Mouse (Mus musculus): ENCODE data around the gene Syt14. TPM values are rescaled to one million over a fixed set of nuclear protein-coding genes. Genes with fewer than 3 reads are reported as not detected.

The Syt14 gene
- polyA plus RNA-seq, 2 experiments = 4.7 to 4.8 TPM

DNA sequence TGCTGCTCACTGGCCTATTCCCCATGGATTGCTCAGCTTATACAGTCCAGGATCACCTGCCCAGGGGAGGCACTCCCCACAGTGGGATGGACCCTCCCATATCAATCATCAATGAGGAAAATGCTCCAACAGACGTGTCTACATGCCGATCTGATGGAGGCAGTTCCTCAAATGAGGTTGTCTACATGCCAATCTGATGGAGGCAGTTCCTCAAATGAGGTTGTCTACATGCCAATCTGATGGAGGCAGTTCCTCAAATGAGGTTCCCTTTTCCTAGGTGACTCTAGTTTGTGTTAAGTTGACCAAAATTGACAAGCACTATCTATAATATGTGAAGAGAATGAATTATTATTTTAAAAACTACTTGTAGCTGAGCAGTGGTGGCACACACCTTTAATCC is 24.6 kb upstream of the Syt14 start:
- no peak for DNase-seq (ENCODE audit: low read depth in 3 of 3, low spot score in 3 of 3)

GRCm38 (mm10) chr1:193059596-193059995 is 24.0 kb upstream of the Syt14 start:
- Histone ChIP-seq H3K4me1 (replicated peaks; ENCODE audit: control insufficient read depth in 2 of 2, insufficient read depth in 2 of 2, low read length in 1 of 2) (no peaks in the 10 kb centered on the region), H3K36me3 (replicated peaks; ENCODE audit: control insufficient read depth, insufficient read depth, low read depth) (no peaks in the 10 kb centered on the region), H3K27me3 (ENCODE audit: control insufficient read depth, insufficient read depth, low read length) (no peaks in the 10 kb centered on the region), H3K4me2 (ENCODE audit: low read depth) (no peak overlapping the region), H3K9me3 (ENCODE audit: control insufficient read depth, low read length) (no peaks in the 10 kb centered on the region), H3K9ac (replicated peaks) (no peak overlapping the region), H3K4me3 (ENCODE audit: insufficient read depth in 1 of 2, low read depth in 2 of 2, low read length in 2 of 2) (no peak overlapping the region), H3K27ac (no peak overlapping the region)
- ATAC-seq (ENCODE audit: insufficient read depth) = no peak
- no peak for DNase-seq (ENCODE audit: low read depth in 3 of 3, low spot score in 3 of 3)
- WGBS (ENCODE audit: insufficient replicate concordance) = 62% methylated on average over 5 of the region's 5 CpGs
- TF ChIP-seq EP300 (IDR thresholded peaks at IDR 0.05; ENCODE audit: low read depth) = no peak
- TF ChIP-seq CTCF (IDR thresholded peaks at IDR 0.05; ENCODE audit: low read depth) = no peak

More for the DNA sequence above, 24.6 kb upstream of the Syt14 start:
- ATAC-seq (ENCODE audit: insufficient read depth) = no peak
- Histone ChIP-seq H3K9ac (replicated peaks) (no peak overlapping the region), H3K27ac (no peak overlapping the region), H3K27me3 (ENCODE audit: control insufficient read depth, insufficient read depth, low read length) (no peaks in the 10 kb centered on the region), H3K9me3 (ENCODE audit: control insufficient read depth, low read length) (no peaks in the 10 kb centered on the region), H3K4me3 (ENCODE audit: insufficient read depth in 1 of 2, low read depth in 2 of 2, low read length in 2 of 2) (no peak overlapping the region), H3K4me2 (ENCODE audit: low read depth) (no peak overlapping the region), H3K4me1 (replicated peaks; ENCODE audit: control insufficient read depth in 2 of 2, insufficient read depth in 2 of 2, low read length in 1 of 2) (no peaks in the 10 kb centered on the region), H3K36me3 (replicated peaks; ENCODE audit: control insufficient read depth, insufficient read depth, low read depth) (no peaks in the 10 kb centered on the region)
- 19% methylated on average over 2 of the region's 2 CpGs for WGBS (ENCODE audit: insufficient replicate concordance)
- no peak for TF ChIP-seq CTCF (IDR thresholded peaks at IDR 0.05; ENCODE audit: low read depth)
- no peak for TF ChIP-seq EP300 (IDR thresholded peaks at IDR 0.05; ENCODE audit: low read depth)

DNA sequence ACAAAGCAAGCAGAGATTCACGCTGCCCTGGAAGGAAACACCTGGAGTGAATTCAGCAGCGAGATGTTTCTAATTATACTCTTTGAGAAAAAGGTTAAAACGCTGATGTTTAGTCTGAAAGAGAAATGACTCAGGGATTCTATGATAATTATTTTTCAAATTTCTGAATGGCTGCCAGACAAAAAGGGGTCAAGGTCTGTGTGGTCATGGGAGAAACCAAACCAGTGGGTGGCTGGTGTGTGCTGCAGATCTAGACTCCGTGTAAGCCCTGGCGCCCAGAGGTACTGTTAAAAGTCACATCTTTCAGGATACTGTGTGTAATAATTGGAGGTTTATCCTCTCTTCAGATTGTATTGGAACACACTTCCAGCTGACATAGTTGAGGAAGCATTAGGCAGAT is 18.8 kb upstream of the Syt14 start:
- no peak overlapping the region for H3K9ac ChIP-seq (replicated peaks)
- TF ChIP-seq EP300 (IDR thresholded peaks at IDR 0.05; ENCODE audit: low read depth) (no peak), CTCF (IDR thresholded peaks at IDR 0.05; ENCODE audit: low read depth) (no peak)
- 56% methylated on average over 5 of the region's 5 CpGs for WGBS (ENCODE audit: insufficient replicate concordance)
- H3K36me3 ChIP-seq (replicated peaks; ENCODE audit: control insufficient read depth, insufficient read depth, low read depth) = no peaks in the 10 kb centered on the region
- H3K27ac ChIP-seq = no peak overlapping the region
- ATAC-seq (ENCODE audit: insufficient read depth) (no peak), DNase-seq (ENCODE audit: low read depth in 3 of 3, low spot score in 3 of 3) (no peak)
- H3K4me2 ChIP-seq (ENCODE audit: low read depth) = no peak overlapping the region
- H3K9me3 ChIP-seq (ENCODE audit: control insufficient read depth, low read length) = no peaks in the 10 kb centered on the region
- H3K27me3 ChIP-seq (ENCODE audit: control insufficient read depth, insufficient read depth, low read length) = no peaks in the 10 kb centered on the region
- H3K4me3 ChIP-seq (ENCODE audit: insufficient read depth in 1 of 2, low read depth in 2 of 2, low read length in 2 of 2) = no peak overlapping the region
- H3K4me1 ChIP-seq (replicated peaks; ENCODE audit: control insufficient read depth in 2 of 2, insufficient read depth in 2 of 2, low read length in 1 of 2) = no peaks in the 10 kb centered on the region

DNA sequence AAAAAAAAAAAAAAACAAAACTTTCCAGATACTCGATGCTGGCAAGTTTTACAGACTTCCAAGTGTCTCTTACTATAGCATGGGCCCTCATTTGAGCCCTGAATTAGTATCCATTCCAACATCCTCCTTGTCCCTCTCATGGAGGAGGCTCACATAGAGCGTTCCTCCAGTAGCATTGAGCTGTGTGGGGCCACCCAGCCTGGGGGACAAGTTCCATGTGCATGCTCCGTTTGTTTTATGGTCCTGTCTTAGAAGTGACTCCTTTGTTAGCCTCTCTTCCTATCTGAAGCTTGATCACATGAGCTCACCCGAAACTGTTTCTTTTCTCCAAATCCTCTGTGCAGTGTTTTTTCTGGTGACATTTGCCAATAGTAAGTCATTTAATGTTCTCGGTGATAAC is 17.5 kb upstream of the Syt14 start:
- Histone ChIP-seq H3K27me3 (ENCODE audit: control insufficient read depth, insufficient read depth, low read length) (no peaks in the 10 kb centered on the region), H3K4me1 (replicated peaks; ENCODE audit: control insufficient read depth in 2 of 2, insufficient read depth in 2 of 2, low read length in 1 of 2) (no peaks in the 10 kb centered on the region), H3K36me3 (replicated peaks; ENCODE audit: control insufficient read depth, insufficient read depth, low read depth) (no peaks in the 10 kb centered on the region), H3K27ac (no peak overlapping the region), H3K4me3 (ENCODE audit: insufficient read depth in 1 of 2, low read depth in 2 of 2, low read length in 2 of 2) (no peak overlapping the region), H3K9ac (replicated peaks) (no peak overlapping the region), H3K9me3 (ENCODE audit: control insufficient read depth, low read length) (no peaks in the 10 kb centered on the region), H3K4me2 (ENCODE audit: low read depth) (no peak overlapping the region)
- DNase-seq (ENCODE audit: low read depth in 3 of 3, low spot score in 3 of 3) (no peak), ATAC-seq (ENCODE audit: insufficient read depth) (no peak)
- TF ChIP-seq CTCF (IDR thresholded peaks at IDR 0.05; ENCODE audit: low read depth) (no peak), EP300 (IDR thresholded peaks at IDR 0.05; ENCODE audit: low read depth) (no peak)
- WGBS (ENCODE audit: insufficient replicate concordance) = 49% methylated on average over 5 of the region's 5 CpGs

- no peaks in the 10 kb centered on the region for H3K36me3 ChIP-seq (replicated peaks; ENCODE audit: control insufficient read depth, insufficient read depth, low read depth)
- 76% methylated on average over 4 of the region's 4 CpGs for whole genome bisulfite sequencing (ENCODE audit: insufficient replicate concordance)
- no peak for TF ChIP-seq CTCF (IDR thresholded peaks at IDR 0.05; ENCODE audit: low read depth)
- no peak for TF ChIP-seq EP300 (IDR thresholded peaks at IDR 0.05; ENCODE audit: low read depth)
- no peak overlapping the region for H3K4me3 ChIP-seq (ENCODE audit: insufficient read depth in 1 of 2, low read depth in 2 of 2, low read length in 2 of 2)
- DNase-seq (ENCODE audit: low read depth in 3 of 3, low spot score in 3 of 3) = no peak
- ATAC-seq (ENCODE audit: insufficient read depth) = no peak
- no peaks in the 10 kb centered on the region for H3K4me1 ChIP-seq (replicated peaks; ENCODE audit: control insufficient read depth in 2 of 2, insufficient read depth in 2 of 2, low read length in 1 of 2)
- H3K27me3 ChIP-seq (ENCODE audit: control insufficient read depth, insufficient read depth, low read length) = peaks cover 4% of the 10 kb centered on the region; the same call in 1 of the 2 replicates
- no peaks in the 10 kb centered on the region for H3K9me3 ChIP-seq (ENCODE audit: control insufficient read depth, low read length)
- no peak overlapping the region for H3K9ac ChIP-seq (replicated peaks)
- H3K27ac ChIP-seq = no peak overlapping the region
- no peak overlapping the region for H3K4me2 ChIP-seq (ENCODE audit: low read depth)
These were observed 12.0 kb upstream of the Syt14 start for GRCm38 (mm10) chr1:193047616-193048015.
